Mouse (Mus musculus) spleen, adult 2 months (tissue): Measurements from ENCODE around the gene Kat6b.

Experiments
- CTCF ChIP-seq: fragments of 200-500 bp; IDR thresholded peaks from 2 replicates; pipeline ENCODE4 v1.5.1; 2011; ENCODE audit warnings: mild to moderate bottlenecking, inconsistent platforms; ENCODE audit not compliant: insufficient read depth, insufficient read length, insufficient replicate concordance; ENCODE audit errors: extremely low read depth
- POLR2A ChIP-seq: fragments of 200-500 bp; IDR thresholded peaks from 2 replicates; pipeline ENCODE4 v1.6.1; 2011; ENCODE audit warnings: low read depth, low read length, inconsistent platforms

GRCm38 (mm10) chr14:21547297-21547696 is 66.1 kb downstream of the Kat6b start:
- TF ChIP-seq CTCF (no peak), POLR2A (no peak)
